Mouse (Mus musculus): ENCODE results near the gene Aspm. TPM values are rescaled to one million over a fixed set of nuclear protein-coding genes. Genes with fewer than 3 reads are reported as not detected.

The Aspm gene
- total RNA-seq, 2 experiments from 2014 or later = 0.05 to 0.11 TPM

DNA sequence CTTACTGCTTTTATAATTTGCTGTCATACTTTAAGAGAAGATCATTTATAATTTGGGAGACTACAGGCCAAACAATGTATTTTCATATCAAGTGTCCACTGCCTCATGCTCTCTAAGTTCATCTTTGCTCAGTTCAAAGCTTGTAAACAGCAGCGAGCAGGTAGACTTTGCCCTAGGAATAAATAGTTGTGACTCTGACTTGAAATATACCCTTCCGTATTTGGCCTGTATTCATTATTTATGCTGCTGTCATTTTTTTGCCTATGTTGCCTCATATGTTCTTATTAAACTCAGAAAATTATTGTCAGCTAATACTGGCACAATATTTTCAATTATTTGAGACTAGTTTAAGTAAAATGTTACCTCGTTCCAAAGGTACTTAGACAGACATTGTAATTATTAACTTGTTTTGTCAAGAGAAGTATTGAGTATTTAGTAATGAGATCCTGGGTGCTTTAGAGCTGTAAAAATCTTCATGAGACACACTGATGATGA, 46.7 kb downstream of the Aspm start, which contains the start of gene F13b:
Gene F13b (plus strand): TSS at position 445 of the 495 bp plus-strand sequence.
- no peak for DNase-seq (ENCODE audit: low spot score)

DNA sequence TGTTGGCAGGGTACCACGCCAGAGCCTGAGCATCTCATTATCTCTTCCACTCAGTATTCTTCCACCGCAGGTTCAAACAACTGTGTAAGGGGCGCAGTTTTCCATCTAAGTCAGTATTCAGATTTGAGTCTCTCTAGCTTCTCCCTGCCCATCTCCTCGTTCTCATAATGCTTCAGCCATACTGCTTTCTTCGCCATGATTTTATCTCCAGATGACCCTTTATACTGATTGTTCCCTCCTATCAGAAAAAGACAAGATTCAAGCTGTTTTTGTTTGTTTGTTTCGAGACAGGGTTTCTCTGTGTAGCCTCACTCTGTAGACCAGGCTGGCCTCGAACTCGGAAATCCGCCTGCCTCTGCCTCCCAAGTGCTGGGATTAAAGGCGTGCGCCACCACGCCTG, 60.0 kb downstream of the Aspm start:
- no peak for DNase-seq (ENCODE audit: low spot score)

Other genes starting within 250 kb of the Aspm start
- gene Crb1, start 77.7 kb upstream of the Aspm start, total RNA-seq (2021) = under 1 TPM in 1 of 2 experiments, not detected in 1; 0.02 TPM
- gene Zbtb41, start 32.5 kb upstream of the Aspm start, total RNA-seq (2021) = 10 to 100 TPM; 16.8 to 18.1 TPM
- gene F13b, start 46.9 kb downstream of the Aspm start, total RNA-seq (2021) = under 1 TPM in 1 of 2 experiments, not detected in 1; 0.09 TPM
- gene Cfhr1, start 105.5 kb downstream of the Aspm start, total RNA-seq (2021) = not detected

Measured in gastrocnemius, adult 18-20 months (tissue).